Mouse (Mus musculus) left cerebral cortex, postnatal 10 days (tissue): ENCODE results near the gene Drd4. TPM values are rescaled to one million over a fixed set of nuclear protein-coding genes. Genes with fewer than 3 reads are reported as not detected.

Experiments used
- DNase-seq, 2 experiments: peaks; one replicate each; pipeline ENCODE4 v3.0.0; 2021 to 2022; ENCODE audit warnings: low spot score in 2 of 2, mixed read lengths in 1 of 2; ENCODE audit errors: extremely low spot score in 1 of 2
- intact Hi-C: fragments of 180-260 bp; cut with DNase I; formaldehyde crosslinking; loops from one replicate; pipeline ENCODE4 v1.15.1; 2025
- total RNA-seq, 2 experiments: library from RNA; stranded (reverse); gene quantifications; 2 replicates each; pipeline ENCODE4 v1.2.3; 2021

The Drd4 gene
- total RNA-seq, 2 experiments from 2014 or later: 0.15 to 0.36 TPM

GRCm38 (mm10) chr7:141281442-141281841 lies 10.4 kb upstream of the Drd4 start:
- intact Hi-C loops: no loop called here
- no peak for DNase-seq

GRCm38 (mm10) chr7:141282756-141283155 lies 9.1 kb upstream of the Drd4 start:
- intact Hi-C loops: no loop called here
- no peak for DNase-seq

GRCm38 (mm10) chr7:141288042-141288441 lies 3.8 kb upstream of the Drd4 start:
- DNase-seq: no peak
- intact Hi-C loops: no loop called here

- intact Hi-C loops: no loop called here
- no peak for DNase-seq
These were observed 980 bp downstream of the Drd4 start for GRCm38 (mm10) chr7:141292583-141293388.

- intact Hi-C loops: no loop called here
- DNase-seq: peak in 1 of 2 experiments; percentile 50
These were observed 2.2 kb downstream of the Drd4 start for GRCm38 (mm10) chr7:141293852-141294471.

GRCm38 (mm10) chr7:141294479-141294878 lies 2.7 kb downstream of the Drd4 start:
- no peak for DNase-seq
- intact Hi-C loops: no loop called here

GRCm38 (mm10) chr7:141297926-141298650 lies 6.3 kb downstream of the Drd4 start:
- intact Hi-C loops: no loop called here
- DNase-seq: no peak

- peak in 1 of 2 experiments; percentile 9 for DNase-seq
These were observed 7.4 kb downstream of the Drd4 start for GRCm38 (mm10) chr7:141299175-141299574.

GRCm38 (mm10) chr7:141301386-141301785 lies 9.6 kb downstream of the Drd4 start:
- intact Hi-C loops: loop anchor here (5.0 kb wide), 1 partner anchor 54 kb away; no protein-coding TSS in a partner anchor
- no peak for DNase-seq

More at GRCm38 (mm10) chr7:141299175-141299574, 7.4 kb downstream of the Drd4 start:
- intact Hi-C loops: no loop called here

- no peak for DNase-seq
- intact Hi-C loops: loop anchor here (5.0 kb wide), 1 partner anchor 55 kb away; no protein-coding TSS in a partner anchor
These were observed 11.0 kb downstream of the Drd4 start for GRCm38 (mm10) chr7:141302702-141303268.

- no peak for DNase-seq
- intact Hi-C loops: loop anchor here (5.0 kb wide), 1 partner anchor 57 kb away; no protein-coding TSS in a partner anchor
These were observed 12.7 kb downstream of the Drd4 start for GRCm38 (mm10) chr7:141304537-141304936.

GRCm38 (mm10) chr7:141314416-141314815 lies 22.6 kb downstream of the Drd4 start:
- intact Hi-C loops: no loop called here
- no peak for DNase-seq

GRCm38 (mm10) chr7:141315076-141315475 lies 23.3 kb downstream of the Drd4 start:
- intact Hi-C loops: no loop called here
- peak in 1 of 2 experiments; percentile 38 for DNase-seq

GRCm38 (mm10) chr7:141315974-141316373 lies 24.2 kb downstream of the Drd4 start:
- DNase-seq: peak in 1 of 2 experiments; percentile 34

GRCm38 (mm10) chr7:141317619-141318132 lies 25.9 kb downstream of the Drd4 start:
- no peak for DNase-seq
- intact Hi-C loops: no loop called here

More at GRCm38 (mm10) chr7:141315974-141316373, 24.2 kb downstream of the Drd4 start:
- intact Hi-C loops: no loop called here

- intact Hi-C loops: no loop called here
- DNase-seq: no peak
These were observed 27.6 kb downstream of the Drd4 start for GRCm38 (mm10) chr7:141319446-141319845.

- intact Hi-C loops: no loop called here
- no peak for DNase-seq
These were observed 32.9 kb downstream of the Drd4 start for GRCm38 (mm10) chr7:141324686-141325085.

- peak in 1 of 2 experiments; percentile 66 for DNase-seq
- intact Hi-C loops: no loop called here
These were observed 35.0 kb downstream of the Drd4 start for GRCm38 (mm10) chr7:141326546-141327446.
